In the genomic region with DNA sequence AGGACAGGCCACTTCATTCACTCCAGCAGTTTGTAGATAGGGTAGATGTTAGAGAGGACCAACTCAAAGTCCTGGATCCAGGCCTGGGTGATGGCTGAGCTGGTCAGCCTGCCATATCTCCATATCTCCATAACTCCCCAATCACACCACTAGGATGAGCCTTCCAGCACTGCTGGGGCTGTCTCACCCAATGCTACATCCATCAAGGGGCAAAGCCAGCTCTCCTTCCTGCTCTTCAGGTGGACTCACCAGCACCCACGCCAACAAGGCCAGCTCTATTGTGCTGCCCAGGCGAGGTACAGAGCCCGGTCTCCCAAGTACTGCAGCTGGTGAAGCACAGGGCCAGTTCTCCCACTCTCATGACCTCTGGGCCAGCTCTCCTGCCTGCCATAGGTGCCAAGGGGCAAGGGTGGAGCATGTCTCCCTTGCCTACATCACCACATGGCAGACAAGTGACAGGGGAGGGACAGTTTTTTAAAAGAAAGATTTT, we compare ENCODE assay signal across 17 mouse cellular contexts. TPM values are rescaled to one million over a fixed set of nuclear protein-coding genes. Genes with fewer than 3 reads are reported as not detected.
"Had no signal": no experiment of that assay in that cellular context is flagged by ENCODE, and none has a peak within 500 bp of the region (broad histone marks: within the 10 kb centered on the region; RNA-seq: fewer than 3 reads in every experiment).

No protein-coding gene starts in this region.

- H3K4me3 ChIP-seq: liver, embryonic 15.5 days; lung, embryonic 15.5 days; midbrain, embryonic 12.5 days; neural tube, embryonic 12.5 days; stomach, embryonic 15.5 days had no signal

- H3K27ac ChIP-seq: liver, embryonic 15.5 days; lung, embryonic 15.5 days; macrophage; midbrain, embryonic 12.5 days; neural tube, embryonic 12.5 days; stomach, embryonic 15.5 days had no signal

- H3K4me2 ChIP-seq: liver, embryonic 15.5 days; lung, embryonic 15.5 days; midbrain, embryonic 12.5 days; neural tube, embryonic 12.5 days; stomach, embryonic 15.5 days had no signal

- H3K9ac ChIP-seq: liver, embryonic 15.5 days; liver, postnatal 0 days; lung, embryonic 15.5 days; midbrain, embryonic 12.5 days; neural tube, embryonic 12.5 days; stomach, embryonic 15.5 days had no signal

- H3K4me1 ChIP-seq: lung, embryonic 15.5 days; stomach, embryonic 15.5 days had no signal

- DNase-seq: liver, postnatal 0 days; lung, adult 2 months; lung, postnatal 14 days; lung, postnatal 36 days; midbrain, embryonic 14.5 days; right cerebral cortex, postnatal 14 days; thymus, adult 18-20 months; thymus, postnatal 14 days; thymus, postnatal 36 days had no signal

- H3K9me3 ChIP-seq: liver, embryonic 15.5 days; lung, embryonic 15.5 days; midbrain, embryonic 12.5 days; neural tube, embryonic 12.5 days; stomach, embryonic 15.5 days had no signal

- H3K27me3 ChIP-seq: liver, embryonic 15.5 days; lung, embryonic 15.5 days; midbrain, embryonic 12.5 days; neural tube, embryonic 12.5 days; stomach, embryonic 15.5 days had no signal

- H3K36me3 ChIP-seq: liver, embryonic 15.5 days; lung, embryonic 15.5 days; midbrain, embryonic 12.5 days; neural tube, embryonic 12.5 days; stomach, embryonic 15.5 days had no signal

- ATAC-seq: liver, postnatal 0 days; lung, postnatal 0 days had no signal

RNA-seq across cellular contexts. Expression of a gene that starts 31.0 kb away (rescaled TPM):
- polyA plus RNA-seq: midbrain, embryonic 12.5 days; midbrain, embryonic 14.5 days; midbrain, postnatal 0 days; neural tube, embryonic 12.5 days had no signal
